Mouse (Mus musculus): Measurements from ENCODE around the gene Itgb4.

Itgb4 gene

GRCm38 (mm10) chr11:116028177-116028865, 53.8 kb downstream of the Itgb4 start:
- DNase-seq (ENCODE audit: low read depth, low spot score), result no peak

GRCm38 (mm10) chr11:116029086-116029865, 54.8 kb downstream of the Itgb4 start:
- no peak for DNase-seq (ENCODE audit: low read depth, low spot score)

- peak; percentile 99 for DNase-seq (ENCODE audit: low read depth, low spot score)
These were observed 55.8 kb downstream of the Itgb4 start, which contains the start of gene Unk for GRCm38 (mm10) chr11:116030088-116030897. Unk (plus strand) TSS chr11:116030322.

GRCm38 (mm10) chr11:116030898-116031845, 56.7 kb downstream of the Itgb4 start:
- no peak for DNase-seq (ENCODE audit: low read depth, low spot score)

GRCm38 (mm10) chr11:116034584-116034983, 60.1 kb downstream of the Itgb4 start:
- no peak for DNase-seq (ENCODE audit: low read depth, low spot score)

GRCm38 (mm10) chr11:116036671-116037070, 62.2 kb downstream of the Itgb4 start:
- DNase-seq (ENCODE audit: low read depth, low spot score), result no peak

- DNase-seq (ENCODE audit: low read depth, low spot score), result no peak
These were observed 63.3 kb downstream of the Itgb4 start for GRCm38 (mm10) chr11:116037826-116038225.

- DNase-seq (ENCODE audit: low read depth, low spot score), result no peak
These were observed 66.1 kb downstream of the Itgb4 start for GRCm38 (mm10) chr11:116040593-116040992.

- DNase-seq (ENCODE audit: low read depth, low spot score), result no peak
These were observed 67.3 kb downstream of the Itgb4 start for GRCm38 (mm10) chr11:116041833-116042232.

GRCm38 (mm10) chr11:116042372-116043138, 68.0 kb downstream of the Itgb4 start:
- DNase-seq (ENCODE audit: low read depth, low spot score), result no peak

- DNase-seq (ENCODE audit: low read depth, low spot score), result no peak
These were observed 68.8 kb downstream of the Itgb4 start for GRCm38 (mm10) chr11:116043286-116043685.

- no peak for DNase-seq (ENCODE audit: low read depth, low spot score)
These were observed 70.7 kb downstream of the Itgb4 start for GRCm38 (mm10) chr11:116045173-116045572.

GRCm38 (mm10) chr11:116049610-116050009, 75.1 kb downstream of the Itgb4 start:
- no peak for DNase-seq (ENCODE audit: low read depth, low spot score)

GRCm38 (mm10) chr11:116050196-116050595, 75.7 kb downstream of the Itgb4 start:
- no peak for DNase-seq (ENCODE audit: low read depth, low spot score)

- no peak for DNase-seq (ENCODE audit: low read depth, low spot score)
These were observed 79.2 kb downstream of the Itgb4 start for GRCm38 (mm10) chr11:116053510-116054229.

- DNase-seq (ENCODE audit: low read depth, low spot score), result no peak
These were observed 81.4 kb downstream of the Itgb4 start for GRCm38 (mm10) chr11:116055873-116056272.

- no peak for DNase-seq (ENCODE audit: low read depth, low spot score)
These were observed 82.8 kb downstream of the Itgb4 start for GRCm38 (mm10) chr11:116057237-116057881.

Data from telencephalon, adult 2 months (tissue).